Mouse (Mus musculus): ENCODE measurements around the gene Abcc1. TPM values are rescaled to one million over a fixed set of nuclear protein-coding genes. Genes with fewer than 3 reads are reported as not detected.

Abcc1 gene
- total RNA-seq (2022) = 10 to 100 TPM; 16.3 to 20.3 (median 19.2) TPM

DNA sequence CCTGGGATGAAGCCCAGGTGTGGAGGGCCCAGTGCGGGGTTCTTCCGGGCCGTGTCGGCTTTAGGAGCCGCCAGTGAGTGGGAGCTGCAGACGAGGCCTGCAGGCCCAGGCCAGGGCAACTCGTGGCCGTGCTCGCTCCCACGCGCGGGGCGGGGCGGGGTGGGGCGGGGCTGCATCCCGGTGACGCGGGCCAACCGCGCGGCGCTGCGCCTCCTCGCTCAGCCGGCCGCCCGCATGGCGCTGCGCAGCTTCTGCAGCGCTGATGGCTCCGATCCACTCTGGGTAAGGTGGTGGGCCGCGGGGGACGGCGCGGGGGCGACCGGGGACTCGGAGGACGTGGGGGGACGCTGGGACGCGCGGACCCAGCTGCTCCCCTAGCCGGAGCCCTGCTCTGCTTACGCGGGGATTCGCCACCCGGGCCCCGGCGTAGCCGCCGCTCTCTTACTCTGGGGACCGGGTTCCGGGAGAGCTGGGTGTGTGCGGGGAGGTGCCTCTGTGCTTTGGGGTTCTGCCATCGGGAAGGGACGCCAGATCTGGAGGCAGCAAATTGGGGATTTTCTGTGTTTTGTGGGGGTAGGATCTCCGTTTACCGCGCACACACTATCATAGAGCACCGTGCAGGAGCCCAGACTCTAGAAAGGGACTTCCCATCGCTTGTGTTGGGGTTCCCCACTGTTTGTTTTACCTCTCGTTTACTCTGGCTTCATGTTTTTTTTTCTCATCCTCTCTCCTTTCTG lies at the start of gene Abcc1:
Abcc1 (plus strand) TSS at position 197 of the 737 bp plus-strand sequence.
- DNase-seq (ENCODE audit: low spot score in 2 of 2) = peak; percentile 47 to 70

- no peak for DNase-seq (ENCODE audit: low spot score in 2 of 2)
These were observed 48.4 kb upstream of the Abcc1 start for GRCm38 (mm10) chr16:14312914-14313313.

- DNase-seq (ENCODE audit: low spot score in 2 of 2) = peak; percentile 97 to 98
These were observed 44.2 kb upstream of the Abcc1 start, which contains the start of gene Fopnl for GRCm38 (mm10) chr16:14316884-14317876. Gene Fopnl (minus strand): TSS chr16:14317405.

- no peak for DNase-seq (ENCODE audit: low spot score in 2 of 2)
These were observed 41.7 kb upstream of the Abcc1 start for GRCm38 (mm10) chr16:14319681-14320080.

- DNase-seq (ENCODE audit: low spot score in 2 of 2) = no peak
These were observed 40.9 kb upstream of the Abcc1 start for GRCm38 (mm10) chr16:14320494-14320893.

DNA sequence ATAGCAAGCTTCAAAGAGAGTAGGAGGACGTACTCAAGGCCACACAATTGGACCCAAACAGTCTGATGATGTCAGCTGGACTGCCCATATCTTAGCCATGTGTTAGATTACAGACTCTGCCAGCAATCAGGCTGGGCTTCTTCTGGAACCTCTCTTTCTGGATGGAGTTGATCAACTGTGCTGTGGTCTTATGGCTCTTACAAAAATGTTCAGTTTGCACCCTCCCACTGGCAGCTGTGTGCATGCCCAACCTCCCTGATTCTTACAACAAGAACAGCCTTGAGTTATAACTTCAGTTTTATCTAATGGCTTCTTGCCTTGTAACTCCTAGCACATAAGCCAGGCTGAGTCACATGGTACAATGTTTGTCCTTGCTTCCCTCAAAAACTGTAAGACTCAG lies 33.2 kb upstream of the Abcc1 start:
- no peak for DNase-seq (ENCODE audit: low spot score in 2 of 2)

- DNase-seq (ENCODE audit: low spot score in 2 of 2) = no peak
These were observed 16.4 kb upstream of the Abcc1 start for GRCm38 (mm10) chr16:14344967-14345366.

GRCm38 (mm10) chr16:14351571-14351970 lies 9.8 kb upstream of the Abcc1 start:
- no peak for DNase-seq (ENCODE audit: low spot score in 2 of 2)

- no peak for DNase-seq (ENCODE audit: low spot score in 2 of 2)
These were observed 9.1 kb upstream of the Abcc1 start for GRCm38 (mm10) chr16:14352234-14352633.

DNA sequence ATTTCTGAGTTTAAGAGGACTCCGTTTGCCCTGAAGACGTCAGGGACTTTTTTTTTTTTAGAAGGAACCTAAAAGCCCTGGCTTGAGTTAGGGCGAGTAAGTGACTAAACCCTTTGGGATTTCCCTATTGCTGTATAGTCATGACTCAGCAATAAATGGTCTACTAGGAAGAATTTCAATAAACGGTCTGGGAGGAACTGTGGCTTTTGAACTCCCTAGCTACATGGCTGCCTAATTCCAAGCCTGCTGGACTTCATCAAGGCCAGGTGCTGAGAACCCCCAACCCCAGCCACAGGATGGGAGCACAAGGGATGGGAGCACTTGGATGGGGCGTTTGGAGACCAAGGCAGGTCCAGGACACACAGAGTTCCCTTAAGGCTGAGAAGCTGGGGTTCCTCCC lies 8.7 kb upstream of the Abcc1 start:
- DNase-seq (ENCODE audit: low spot score in 2 of 2) = no peak

GRCm38 (mm10) chr16:14357859-14358258 lies 3.5 kb upstream of the Abcc1 start:
- DNase-seq (ENCODE audit: low spot score in 2 of 2) = no peak

DNA sequence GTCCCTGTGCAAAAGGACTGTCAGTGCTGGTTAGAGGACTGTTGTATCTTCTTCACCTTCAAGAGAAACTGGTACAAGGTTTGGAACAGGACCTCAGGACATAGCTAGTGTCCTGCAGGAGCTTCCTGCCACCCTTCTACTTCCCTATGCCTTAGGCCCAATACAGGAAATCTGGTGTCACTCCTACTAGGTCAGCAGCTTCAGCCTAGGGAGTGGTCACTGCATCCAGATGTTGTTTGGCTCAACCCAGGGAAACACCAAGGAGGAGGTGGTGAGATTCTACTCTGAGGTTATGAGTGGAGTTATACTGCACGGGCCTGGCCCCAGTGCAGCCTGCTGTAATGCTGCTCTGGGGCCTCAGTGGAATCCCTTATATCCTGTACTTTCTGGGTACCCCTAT lies 2.8 kb upstream of the Abcc1 start:
- DNase-seq (ENCODE audit: low spot score in 2 of 2) = no peak

GRCm38 (mm10) chr16:14360931-14361330 lies 427 bp upstream of the Abcc1 start:
- DNase-seq (ENCODE audit: low spot score in 2 of 2) = no peak

- DNase-seq (ENCODE audit: low spot score in 2 of 2) = no peak
These were observed 902 bp downstream of the Abcc1 start for GRCm38 (mm10) chr16:14362099-14362820.

DNA sequence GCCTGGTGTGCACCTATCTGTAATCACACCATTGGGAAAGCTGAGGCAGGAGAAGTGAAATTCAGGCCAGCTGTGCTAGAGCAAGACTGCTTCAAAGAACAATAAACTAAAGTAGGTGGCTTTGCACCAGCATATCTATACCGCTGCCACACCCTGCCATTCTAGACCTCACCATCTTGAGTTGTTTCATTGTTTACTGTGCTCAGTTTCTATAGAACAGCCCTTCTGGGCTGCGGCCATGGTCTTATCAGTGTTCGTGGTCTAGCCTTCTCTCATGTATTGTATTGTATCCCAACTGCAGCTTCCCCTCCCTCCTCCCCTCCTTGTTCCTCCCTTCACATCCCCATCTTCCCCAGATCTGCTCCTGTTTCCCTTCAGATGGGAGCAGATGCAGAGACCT lies 2.1 kb downstream of the Abcc1 start:
- no peak for DNase-seq (ENCODE audit: low spot score in 2 of 2)

GRCm38 (mm10) chr16:14364066-14364465 lies 2.7 kb downstream of the Abcc1 start:
- DNase-seq (ENCODE audit: low spot score in 2 of 2) = no peak

DNA sequence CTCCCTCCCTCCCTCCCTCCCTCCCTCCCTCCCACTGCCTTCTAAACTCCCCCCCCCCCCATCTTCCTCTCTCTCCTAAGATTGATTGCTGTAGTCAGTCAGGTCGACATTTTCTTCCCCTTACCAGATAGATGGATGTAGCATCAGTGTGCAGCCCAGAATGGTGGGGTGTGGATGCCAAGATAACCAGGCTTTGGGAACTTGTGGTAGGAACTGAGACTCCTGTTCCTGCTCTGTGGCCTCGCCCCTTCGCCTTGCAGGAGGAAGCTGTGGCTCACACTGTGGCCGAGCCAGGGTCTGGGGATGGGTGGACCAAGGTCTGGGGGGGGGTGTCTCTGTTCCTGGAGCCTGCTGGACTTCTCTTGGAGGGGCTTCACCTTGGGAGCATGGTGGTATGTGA lies 4.1 kb downstream of the Abcc1 start:
- DNase-seq (ENCODE audit: low spot score in 2 of 2) = no peak

GRCm38 (mm10) chr16:14366017-14366416 lies 4.7 kb downstream of the Abcc1 start:
- no peak for DNase-seq (ENCODE audit: low spot score in 2 of 2)

GRCm38 (mm10) chr16:14371367-14371766 lies 10.0 kb downstream of the Abcc1 start:
- DNase-seq (ENCODE audit: low spot score in 2 of 2) = peak; percentile 48 to 64

DNA sequence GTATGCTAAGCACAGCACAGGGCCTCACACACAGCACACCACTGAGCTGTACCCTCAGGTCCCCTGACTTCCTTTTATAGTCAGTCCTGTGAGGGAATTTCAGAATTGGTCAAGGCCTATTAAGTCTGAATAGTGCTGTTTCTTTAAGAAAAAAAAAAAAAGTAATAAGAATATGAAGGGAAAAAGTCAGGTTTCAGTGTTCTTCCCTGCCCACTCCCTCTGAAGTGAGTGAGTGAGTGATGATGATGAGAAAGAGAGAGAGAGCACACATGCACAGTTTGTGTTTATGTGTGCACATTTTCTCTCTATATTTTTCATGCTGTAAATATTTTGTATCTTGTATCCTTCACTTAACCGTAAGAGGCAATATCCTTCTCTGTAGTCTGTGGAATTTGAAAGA lies 11.0 kb downstream of the Abcc1 start:
- DNase-seq (ENCODE audit: low spot score in 2 of 2) = no peak

- no peak for DNase-seq (ENCODE audit: low spot score in 2 of 2)
These were observed 11.5 kb downstream of the Abcc1 start for GRCm38 (mm10) chr16:14372817-14373301.
